In genomic region chr16:72543928-72544327, GRCm38 (mm10) we compare ENCODE assay signal across 26 mouse cellular contexts.
"Had no signal": no experiment of that assay in that cellular context is flagged by ENCODE, and none has a peak within 500 bp of the region (broad histone marks: within the 10 kb centered on the region; RNA-seq: fewer than 3 reads in every experiment).

No protein-coding gene starts in this region.

- H3K27me3 ChIP-seq: heart, embryonic 13.5 days; heart, embryonic 15.5 days; hindbrain, embryonic 12.5 days; kidney, embryonic 15.5 days; limb, embryonic 13.5 days; limb, embryonic 15.5 days; liver, embryonic 12.5 days had no signal

- H3K4me3 ChIP-seq: heart, adult 2 months; heart, embryonic 13.5 days; heart, embryonic 15.5 days; hindbrain, embryonic 12.5 days; kidney, embryonic 15.5 days; limb, embryonic 13.5 days; limb, embryonic 15.5 days; liver, embryonic 12.5 days had no signal

- H3K9ac ChIP-seq: heart, embryonic 13.5 days; heart, embryonic 15.5 days; hindbrain, embryonic 12.5 days; hindbrain, embryonic 14.5 days; kidney, embryonic 15.5 days; limb, embryonic 13.5 days; limb, embryonic 15.5 days; liver, embryonic 12.5 days; liver, embryonic 14.5 days had no signal

- H3K27ac ChIP-seq: heart, adult 2 months; heart, embryonic 13.5 days; heart, embryonic 15.5 days; hindbrain, embryonic 12.5 days; hindbrain, embryonic 14.5 days; kidney, embryonic 15.5 days; kidney, postnatal 0 days; limb, embryonic 13.5 days; limb, embryonic 15.5 days; liver, embryonic 12.5 days; liver, embryonic 14.5 days had no signal

- H3K36me3 ChIP-seq: heart, embryonic 13.5 days; heart, embryonic 15.5 days; hindbrain, embryonic 12.5 days; kidney, embryonic 15.5 days; limb, embryonic 13.5 days; limb, embryonic 15.5 days; liver, embryonic 12.5 days had no signal

- H3K4me1 ChIP-seq: heart, embryonic 13.5 days; heart, embryonic 15.5 days; hindbrain, embryonic 12.5 days; kidney, embryonic 15.5 days; limb, embryonic 13.5 days; limb, embryonic 15.5 days; liver, embryonic 12.5 days had no signal

- DNase-seq: gastrocnemius, postnatal 14 days; gastrocnemius, postnatal 36 days; heart, adult 11 months; heart, adult 2 months; heart, postnatal 14 days; heart, postnatal 36 days; kidney, adult 11 months; kidney, adult 2 months; kidney, postnatal 14 days; kidney, postnatal 36 days; layer of hippocampus, adult 9-11 months; layer of hippocampus, postnatal 36 days; left cerebral cortex, postnatal 4 days had no signal

- H3K4me2 ChIP-seq: heart, embryonic 11.5 days; heart, embryonic 13.5 days; heart, embryonic 15.5 days; hindbrain, embryonic 12.5 days; hindbrain, embryonic 14.5 days; kidney, embryonic 15.5 days; limb, embryonic 13.5 days; limb, embryonic 15.5 days; liver, embryonic 12.5 days had no signal

- ATAC-seq: hindbrain, embryonic 16.5 days; inflammation-experienced regulatory T-cells, adult 6 months; liver, embryonic 12.5 days had no signal

- H3K9me3 ChIP-seq: heart, embryonic 13.5 days; heart, embryonic 15.5 days; hindbrain, embryonic 12.5 days; kidney, embryonic 15.5 days; limb, embryonic 13.5 days; limb, embryonic 15.5 days; liver, embryonic 12.5 days had no signal
